Mouse (Mus musculus) activated CD4-positive, CD25-positive, alpha-beta regulatory T cell, adult 4 months (primary cell): ENCODE data around the gene Gm11562. TPM values are rescaled to one million over a fixed set of nuclear protein-coding genes. Genes with fewer than 3 reads are reported as not detected.

ENCODE experiments used
- ATAC-seq: one replicate; pipeline ENCODE4 v1.8.0; 2017
- polyA plus RNA-seq, 2 experiments: library from polyadenylated mRNA; unstranded; fragments of 100-300 nt; shearing (Covaris generic); gene quantifications; one replicate each; pipeline ENCODE4 v1.2.1; 2017

The Gm11562 gene
- polyA plus RNA-seq, 2 experiments from 2014 or later, result not detected

- no peak for ATAC-seq
Measured at GRCm38 (mm10) chr11:99583245-99583704, 37.0 kb downstream of the Gm11562 start, which contains the start of gene Krtap1-4. Krtap1-4 (minus strand) TSS chr11:99583654.

GRCm38 (mm10) chr11:99581564-99581963 is 38.7 kb downstream of the Gm11562 start:
- ATAC-seq, result no peak

- ATAC-seq, result no peak
Measured at GRCm38 (mm10) chr11:99581051-99581450, 39.2 kb downstream of the Gm11562 start.

- no peak for ATAC-seq
Measured at GRCm38 (mm10) chr11:99580636-99581035, 39.6 kb downstream of the Gm11562 start, which contains the start of gene Krtap1-5. Krtap1-5 (minus strand) TSS chr11:99581016.

- no peak for ATAC-seq
Measured at GRCm38 (mm10) chr11:99574106-99574505, 46.1 kb downstream of the Gm11562 start.

- ATAC-seq, result no peak
Measured at GRCm38 (mm10) chr11:99573164-99573563, 47.1 kb downstream of the Gm11562 start.

Other genes starting within 250 kb of the Gm11562 start
- not detected for gene Krt28, start 245.5 kb downstream of the Gm11562 start, polyA plus RNA-seq
- 1 to 10 TPM; 3.6 to 4.2 TPM for gene Krt10, start 231.1 kb downstream of the Gm11562 start, polyA plus RNA-seq
- gene Krt12, start 198.2 kb downstream of the Gm11562 start, polyA plus RNA-seq, result not detected
- under 1 TPM in 1 of 2 experiments, not detected in 1; 0.17 TPM for gene Krt20, start 182.3 kb downstream of the Gm11562 start, polyA plus RNA-seq
- not detected for gene Krt23, start 127.3 kb downstream of the Gm11562 start, polyA plus RNA-seq
- gene Krt39, start 99.1 kb downstream of the Gm11562 start, polyA plus RNA-seq, result not detected
- not detected for gene Krt40, start 77.3 kb downstream of the Gm11562 start, polyA plus RNA-seq
- gene Krtap3-3, start 69.6 kb downstream of the Gm11562 start, polyA plus RNA-seq, result not detected
- gene Krtap3-2, start 63.6 kb downstream of the Gm11562 start, polyA plus RNA-seq, result not detected
- gene Gm11939, start 61.0 kb downstream of the Gm11562 start, polyA plus RNA-seq, result not detected
- not detected for gene Krtap3-1, start 53.8 kb downstream of the Gm11562 start, polyA plus RNA-seq
- gene Krtap1-5, start 39.4 kb downstream of the Gm11562 start, polyA plus RNA-seq, result not detected
- not detected for gene Krtap1-4, start 36.8 kb downstream of the Gm11562 start, polyA plus RNA-seq
- not detected for gene Krtap1-3, start 29.1 kb downstream of the Gm11562 start, polyA plus RNA-seq
- gene Krtap9-3, start 22.3 kb downstream of the Gm11562 start, polyA plus RNA-seq, result not detected
- not detected for gene Gm11938, start 17.1 kb downstream of the Gm11562 start, polyA plus RNA-seq
- not detected for gene Gm11937, start 10.2 kb downstream of the Gm11562 start, polyA plus RNA-seq
- gene Krtap2-4, start 5.6 kb downstream of the Gm11562 start, polyA plus RNA-seq, result not detected
- gene Krtap4-1, start 7.8 kb upstream of the Gm11562 start, polyA plus RNA-seq, result not detected
- gene Krtap4-2, start 14.6 kb upstream of the Gm11562 start, polyA plus RNA-seq, result not detected
- gene Krtap4-7, start 23.7 kb upstream of the Gm11562 start, polyA plus RNA-seq, result not detected
- gene Gm11555, start 29.8 kb upstream of the Gm11562 start, polyA plus RNA-seq, result not detected
- gene Gm11563, start 38.5 kb upstream of the Gm11562 start, polyA plus RNA-seq, result not detected
- gene Krtap4-6, start 45.5 kb upstream of the Gm11562 start, polyA plus RNA-seq, result not detected
- not detected for gene Gm14190, start 70.3 kb upstream of the Gm11562 start, polyA plus RNA-seq
- not detected for gene Gm14180, start 113.9 kb upstream of the Gm11562 start, polyA plus RNA-seq
- not detected for gene Gm11595, start 152.5 kb upstream of the Gm11562 start, polyA plus RNA-seq
- gene Krtap4-8, start 160.3 kb upstream of the Gm11562 start, polyA plus RNA-seq, result not detected
- gene Krtap4-9, start 164.8 kb upstream of the Gm11562 start, polyA plus RNA-seq, result not detected
- gene Gm11596, start 173.0 kb upstream of the Gm11562 start, polyA plus RNA-seq, result not detected
- not detected for gene Gm11569, start 178.5 kb upstream of the Gm11562 start, polyA plus RNA-seq
- not detected for gene Gm11554, start 184.0 kb upstream of the Gm11562 start, polyA plus RNA-seq
- gene Krtap4-13, start 189.5 kb upstream of the Gm11562 start, polyA plus RNA-seq, result not detected
- gene Gm11564, start 195.2 kb upstream of the Gm11562 start, polyA plus RNA-seq, result not detected
- gene 2300003K06Rik, start 217.6 kb upstream of the Gm11562 start, polyA plus RNA-seq, result not detected
- not detected for gene Krtap4-16, start 231.2 kb upstream of the Gm11562 start, polyA plus RNA-seq
- gene Gm11568, start 237.5 kb upstream of the Gm11562 start, polyA plus RNA-seq, result not detected
- not detected for gene Gm11559, start 244.0 kb upstream of the Gm11562 start, polyA plus RNA-seq